Mouse (Mus musculus): ENCODE measurements around the gene Gpi1.

DNA sequence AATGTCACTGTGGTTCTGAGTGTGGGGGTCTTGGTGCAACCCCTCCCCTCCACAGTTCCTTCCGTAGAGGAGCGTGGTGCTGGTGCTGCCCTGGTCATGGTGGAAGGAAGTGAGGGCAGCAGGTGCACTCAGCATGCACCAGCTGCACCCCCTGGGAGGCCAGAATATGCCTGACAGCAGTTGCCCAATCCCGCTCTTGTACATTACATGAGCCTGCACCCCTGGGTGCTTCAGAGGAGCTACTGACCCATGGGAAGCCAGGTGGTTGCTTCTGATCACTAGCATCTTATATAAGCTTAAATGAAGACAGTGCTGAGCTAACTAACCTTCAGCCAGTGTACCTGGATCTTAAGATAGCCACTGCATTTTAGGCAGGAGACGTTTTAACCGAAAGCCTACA is 8.0 kb upstream of the Gpi1 start:
- no peak for TF ChIP-seq POLR2A (IDR thresholded peaks at IDR 0.05; ENCODE audit: borderline replicate concordance, control insufficient read depth, low read depth, low read length)
- no peak for TF ChIP-seq CTCF (IDR thresholded peaks at IDR 0.05; ENCODE audit: control insufficient read depth, insufficient read depth, low read length)

Data from bone marrow, adult 2 months (tissue).